Mouse (Mus musculus) CH12.LX (cell line): ENCODE results near the gene Rnf145. TPM values are rescaled to one million over a fixed set of nuclear protein-coding genes. Genes with fewer than 3 reads are reported as not detected.

Source experiments
- DNase-seq: peaks from one replicate; pipeline ENCODE4 v3.0.0-alpha.2; 2013; ENCODE audit errors: extremely low read depth
- H3K27ac ChIP-seq: 2 replicates; pipeline ENCODE4 v1.5.1; 2012; ENCODE audit warnings: low read depth, mild to moderate bottlenecking, control low read depth, moderate library complexity; ENCODE audit not compliant: insufficient read depth
- H3K27me3 ChIP-seq: replicated peaks from 2 replicates; pipeline ENCODE3; 2012; ENCODE audit warnings: inconsistent platforms
- H3K36me3 ChIP-seq, 2 experiments: replicated peaks in 1 of 2; 2 replicates each; pipeline versions ENCODE3 to v1.6.1; 2012; ENCODE audit warnings: inconsistent platforms in 1 of 2, low read length in 1 of 2, mild to moderate bottlenecking in 1 of 2, mixed read lengths in 1 of 2, moderate library complexity in 1 of 2; ENCODE audit not compliant: control insufficient read depth in 1 of 2, insufficient read depth in 1 of 2
- H3K4me1 ChIP-seq, 2 experiments: 2 replicates each; pipeline ENCODE4 v1.6.1; 2012; ENCODE audit warnings: inconsistent platforms in 1 of 2, moderate library complexity in 1 of 2; ENCODE audit not compliant: insufficient read depth in 2 of 2, control insufficient read depth in 1 of 2
- H3K4me2 ChIP-seq: 2 replicates; pipeline ENCODE4 v1.6.1; 2012; ENCODE audit warnings: low read depth, mild to moderate bottlenecking, control low read depth; ENCODE audit not compliant: poor library complexity, insufficient read depth, severe bottlenecking
- H3K4me3 ChIP-seq, 3 experiments: fragments of 150-350 bp in 1 of 3; sonication (generic) in 1 of 3; replicated peaks in 1 of 3; 2 replicates each; pipeline versions ENCODE3 to v1.5.1; 2011 to 2012; ENCODE audit warnings: low read depth in 2 of 3, low read length in 2 of 3, mild to moderate bottlenecking in 2 of 3, moderate library complexity in 2 of 3, control low read depth in 1 of 3, improper control_type of control experiment in 1 of 3, inconsistent platforms in 1 of 3, mixed read lengths in 1 of 3; ENCODE audit not compliant: poor library complexity in 1 of 3
- H3K79me2 ChIP-seq: replicated peaks from 2 replicates; pipeline ENCODE4 v1.6.1; 2012; ENCODE audit warnings: mild to moderate bottlenecking, moderate library complexity; ENCODE audit not compliant: control insufficient read depth, poor library complexity, insufficient read depth, severe bottlenecking; ENCODE audit errors: extremely low read depth
- H3K9ac ChIP-seq: 2 replicates; pipeline ENCODE4 v1.6.1; 2012; ENCODE audit warnings: low read depth, mild to moderate bottlenecking, control low read depth, moderate library complexity; ENCODE audit not compliant: insufficient read depth
- H3K9me3 ChIP-seq: replicated peaks from 2 replicates; pipeline ENCODE3; 2012; ENCODE audit warnings: low read length, inconsistent platforms, mixed read lengths
- ELF1 ChIP-seq: IDR thresholded peaks from 2 replicates; pipeline ENCODE4 v1.6.1; 2014; ENCODE audit warnings: low read depth, mild to moderate bottlenecking, inconsistent platforms, low read length, improper control_type of control experiment
- EP300 ChIP-seq: IDR thresholded peaks from 2 replicates; pipeline ENCODE4 v1.6.1; 2011; ENCODE audit warnings: low read length, improper control_type of control experiment
- HCFC1 ChIP-seq: IDR thresholded peaks from 2 replicates; pipeline ENCODE4 v1.6.1; 2012; ENCODE audit warnings: low read depth, mild to moderate bottlenecking, inconsistent platforms, low read length, improper control_type of control experiment
- IRF4 ChIP-seq: IDR thresholded peaks from 2 replicates; pipeline ENCODE4 v1.6.1; 2014; ENCODE audit warnings: low read depth, mild to moderate bottlenecking, inconsistent platforms, low read length, improper control_type of control experiment
- JUND ChIP-seq: conservative IDR thresholded peaks from 2 replicates; pipeline ENCODE4 v1.6.1; 2011; ENCODE audit warnings: low read depth, low read length, improper control_type of control experiment
- MAFK ChIP-seq: IDR thresholded peaks from 2 replicates; pipeline ENCODE4 v1.6.1; 2011; ENCODE audit warnings: low read length, improper control_type of control experiment; ENCODE audit not compliant: insufficient replicate concordance
- MAX ChIP-seq: IDR thresholded peaks from 2 replicates; pipeline ENCODE4 v1.6.1; 2011; ENCODE audit warnings: low read length, improper control_type of control experiment
- NELFE ChIP-seq: IDR thresholded peaks from 2 replicates; pipeline ENCODE4 v1.6.1; 2011; ENCODE audit warnings: low read depth, low read length, improper control_type of control experiment
- TCF12 ChIP-seq: IDR thresholded peaks from 2 replicates; pipeline ENCODE4 v1.6.1; 2014; ENCODE audit warnings: low read depth, mild to moderate bottlenecking, inconsistent platforms, low read length, improper control_type of control experiment
- UBTF ChIP-seq: IDR thresholded peaks from 2 replicates; pipeline ENCODE4 v1.6.1; 2012; ENCODE audit warnings: low read depth, mild to moderate bottlenecking, inconsistent platforms, low read length, improper control_type of control experiment, moderate library complexity
- ZC3H11A ChIP-seq: IDR thresholded peaks from 2 replicates; pipeline ENCODE4 v1.6.1; 2012; ENCODE audit warnings: low read depth, mild to moderate bottlenecking, inconsistent platforms, low read length, improper control_type of control experiment
- dilution Hi-C: fragments of 300-500 bp; cut with MboI; formaldehyde crosslinking; loops from 2 replicates; pipeline ENCODE4 v1.14.3; 2020; ENCODE audit warnings: low sequenced_read_pairs; ENCODE audit not compliant: extremely low pct_unique_long_range_greater_than_20kb, extremely low pct_ligation_motif_present
- in situ Hi-C: fragments of 300-500 bp; cut with MboI; formaldehyde crosslinking; loops from 3 replicates; pipeline ENCODE4 v1.14.3; 2019; ENCODE audit warnings: low sequenced_read_pairs, low pct_ligation_motif_present, low pct_unique_long_range_greater_than_20kb, mixed read lengths
- polyA plus RNA-seq: library from polyadenylated mRNA; unstranded; fragments of >175 nt; gene quantifications from 2 replicates; pipeline ENCODE4 v1.2.1, GENCODE M21; 2012; ENCODE audit warnings: low read depth; ENCODE audit not compliant: insufficient read length
- total RNA-seq, 2 experiments: library from RNA; depleted of rRNA; stranded (reverse); fragments of 300-350 nt in 1 of 2; fragments of >200 nt in 1 of 2; gene quantifications; 2 replicates each; pipeline ENCODE4 v1.2.3; 2012 to 2014

Rnf145 gene
- total and polyA plus RNA-seq, 3 experiments, result 44.3 to 60.5 (median 44.5) TPM

- H3K27ac ChIP-seq, result no peak overlapping the region
- H3K27me3 ChIP-seq, result no peaks in the 10 kb centered on the region
- H3K9ac ChIP-seq, result no peak overlapping the region
- 0 out of 4 replicates have a peak, but pooled peaks cover 0 to 2% of the 10 kb centered on the region in 2 experiments for H3K4me1 ChIP-seq
- no peaks in the 10 kb centered on the region for H3K79me2 ChIP-seq
- TF ChIP-seq ZC3H11A, result no peak
- TF ChIP-seq HCFC1, result no peak
- TF ChIP-seq EP300, result no peak
- no peak for TF ChIP-seq TCF12
- TF ChIP-seq MAX, result no peak
- TF ChIP-seq MAFK, result no peak
- TF ChIP-seq, all 38 proteins: peak for 0
- Histone ChIP-seq H3K36me3 (no peaks in the 10 kb centered on the region), H3K4me2 (no peak overlapping the region), H3K9me3 (no peaks in the 10 kb centered on the region), H3K4me3 (no peak overlapping the region)
- in situ Hi-C loops, result loop anchor here (25.0 kb wide), 2 partner anchors 1043 to 1293 kb away; no protein-coding TSS in a partner anchor
- no peak for DNase-seq
- dilution Hi-C loops, result no loop called here
These were observed 76.0 kb downstream of the Rnf145 start for GRCm38 (mm10) chr11:44594768-44595167.

GRCm38 (mm10) chr11:44606881-44607280 lies 88.1 kb downstream of the Rnf145 start:
- DNase-seq, result peak; percentile 79
- Histone ChIP-seq H3K4me2 (no peak overlapping the region), H3K4me1 (peaks cover 19 to 52% of the 10 kb centered on the region in 2 experiments), H3K27me3 (no peaks in the 10 kb centered on the region), H3K27ac (no peak overlapping the region)
- dilution Hi-C loops, result no loop called here
- no peak for TF ChIP-seq UBTF
- TF ChIP-seq TCF12, result 0 out of 2 replicates have a peak, but pooled peaks have one; percentile 20
- 0 out of 2 replicates have a peak, but pooled peaks have one; percentile 26 for TF ChIP-seq JUND
- peak; percentile 56; the same call in 1 of the 2 replicates for TF ChIP-seq ELF1
- TF ChIP-seq, all 38 proteins: peak for 3
- Histone ChIP-seq H3K9me3 (no peaks in the 10 kb centered on the region), H3K79me2 (no peaks in the 10 kb centered on the region), H3K36me3 (peaks cover 0 to 8% of the 10 kb centered on the region in 2 experiments), H3K9ac (no peak overlapping the region), H3K4me3 (no peak overlapping the region)
- in situ Hi-C loops, result no loop called here

GRCm38 (mm10) chr11:44608646-44609045 lies 89.9 kb downstream of the Rnf145 start:
- Histone ChIP-seq H3K9me3 (no peaks in the 10 kb centered on the region), H3K79me2 (0 out of 2 replicates have a peak, but pooled peaks cover 3% of the 10 kb centered on the region), H3K27ac (peak overlapping the region; percentile 88), H3K27me3 (no peaks in the 10 kb centered on the region), H3K4me1 (peaks cover 19 to 56% of the 10 kb centered on the region in 2 experiments), H3K4me3 (no peak overlapping the region), H3K4me2 (peak overlapping the region; percentile 33), H3K9ac (peak overlapping the region; percentile 10; the same call in 1 of the 2 replicates), H3K36me3 (peaks cover 0 to 8% of the 10 kb centered on the region in 2 experiments)
- no peak for DNase-seq
- dilution Hi-C loops, result no loop called here
- in situ Hi-C loops, result no loop called here
- TF ChIP-seq TCF12 (peak; percentile 54; the same call in 1 of the 2 replicates), HCFC1 (0 out of 2 replicates have a peak, but pooled peaks have one; percentile 8), NELFE (no peak), IRF4 (peak; percentile 44; the same call in 1 of the 2 replicates)
- TF ChIP-seq, all 38 proteins: peak for 3
